Mouse (Mus musculus): ENCODE measurements around the gene Fam71e1. TPM values are rescaled to one million over a fixed set of nuclear protein-coding genes. Genes with fewer than 3 reads are reported as not detected.

Fam71e1 gene
- polyA plus RNA-seq, 1 experiment from 2014 or later = 19.2 TPM

DNA sequence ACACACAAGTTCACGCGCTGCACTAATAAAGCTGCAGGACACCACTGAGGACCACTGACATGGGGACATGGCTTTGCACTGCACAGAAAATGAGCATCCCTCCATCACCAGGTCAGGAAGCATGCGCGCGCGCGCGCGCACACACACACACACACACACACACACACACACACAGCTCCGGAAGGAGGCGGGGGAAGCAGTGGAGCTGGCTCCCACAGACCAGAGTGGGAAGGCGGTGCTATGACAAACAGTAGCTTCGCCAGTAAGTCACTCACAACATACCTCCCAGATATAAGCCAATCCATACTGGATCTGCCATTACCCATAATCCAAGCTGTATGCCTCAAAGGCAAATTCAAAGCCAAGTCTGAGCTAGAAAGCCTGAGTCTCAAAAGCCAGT lies 50.7 kb downstream of the Fam71e1 start:
- H3K9ac ChIP-seq (ENCODE audit: low read depth, low read length) = 0 out of 2 replicates have a peak overlapping the region, but pooled peaks have one; percentile 46
- no peaks in the 10 kb centered on the region for H3K9me3 ChIP-seq (replicated peaks; ENCODE audit: low read length)
- H3K4me2 ChIP-seq (ENCODE audit: low read length) = peak overlapping the region; percentile 72; the same call in 1 of the 2 replicates
- WGBS = 96% methylated on average over 13 of the region's 13 CpGs
- TF ChIP-seq CTCF (IDR thresholded peaks at IDR 0.05; ENCODE audit: low read depth) = no peak
- peaks cover 33% of the 10 kb centered on the region for H3K36me3 ChIP-seq (ENCODE audit: insufficient read depth, low read length)
- no peak for ATAC-seq (replicated peaks; ENCODE audit: low FRiP score, low read depth)
- no peak overlapping the region for H3K27ac ChIP-seq
- H3K4me3 ChIP-seq (replicated peaks; ENCODE audit: low read depth, low read length) = no peak overlapping the region
- no peak for DNase-seq (ENCODE audit: low spot score)
- H3K27me3 ChIP-seq (ENCODE audit: insufficient read depth, low read length) = no peaks in the 10 kb centered on the region
- H3K4me1 ChIP-seq (replicated peaks; ENCODE audit: insufficient read depth, low read length) = no peaks in the 10 kb centered on the region; the same call in 1 of the 2 replicates

DNA sequence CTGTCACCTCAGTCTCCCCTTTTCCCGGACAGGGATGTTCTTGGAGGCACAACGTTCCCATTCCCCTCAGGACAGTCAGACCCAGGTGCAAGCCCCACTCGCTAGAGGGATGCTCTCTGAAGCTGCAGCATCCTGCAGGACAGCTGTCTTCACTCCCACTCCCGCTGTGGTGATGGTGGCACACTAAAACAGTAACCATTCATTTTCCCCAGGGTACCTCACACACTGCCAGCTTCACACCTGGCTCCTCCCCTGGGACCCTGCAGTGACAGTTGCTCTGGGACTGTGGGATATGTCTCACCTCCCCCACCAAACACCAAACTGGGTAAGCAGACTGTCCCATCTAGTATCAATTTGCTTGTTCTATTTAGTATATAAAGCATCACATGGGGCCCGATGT lies 51.3 kb downstream of the Fam71e1 start:
- no peaks in the 10 kb centered on the region for H3K27me3 ChIP-seq (ENCODE audit: insufficient read depth, low read length)
- H3K4me3 ChIP-seq (replicated peaks; ENCODE audit: low read depth, low read length) = peak overlapping the region; percentile 50
- no peak for ATAC-seq (replicated peaks; ENCODE audit: low FRiP score, low read depth)
- no peak for TF ChIP-seq CTCF (IDR thresholded peaks at IDR 0.05; ENCODE audit: low read depth)
- H3K9me3 ChIP-seq (replicated peaks; ENCODE audit: low read length) = no peaks in the 10 kb centered on the region
- no peaks in the 10 kb centered on the region; the same call in 1 of the 2 replicates for H3K4me1 ChIP-seq (replicated peaks; ENCODE audit: insufficient read depth, low read length)
- 0 out of 2 replicates have a peak overlapping the region, but pooled peaks have one; percentile 28 for H3K27ac ChIP-seq
- peak overlapping the region; percentile 49; the same call in 1 of the 2 replicates for H3K9ac ChIP-seq (ENCODE audit: low read depth, low read length)
- peak overlapping the region; percentile 72 for H3K4me2 ChIP-seq (ENCODE audit: low read length)
- DNase-seq (ENCODE audit: low spot score) = no peak
- peaks cover 32% of the 10 kb centered on the region for H3K36me3 ChIP-seq (ENCODE audit: insufficient read depth, low read length)
- WGBS = 16% methylated on average over 5 of the region's 5 CpGs

DNA sequence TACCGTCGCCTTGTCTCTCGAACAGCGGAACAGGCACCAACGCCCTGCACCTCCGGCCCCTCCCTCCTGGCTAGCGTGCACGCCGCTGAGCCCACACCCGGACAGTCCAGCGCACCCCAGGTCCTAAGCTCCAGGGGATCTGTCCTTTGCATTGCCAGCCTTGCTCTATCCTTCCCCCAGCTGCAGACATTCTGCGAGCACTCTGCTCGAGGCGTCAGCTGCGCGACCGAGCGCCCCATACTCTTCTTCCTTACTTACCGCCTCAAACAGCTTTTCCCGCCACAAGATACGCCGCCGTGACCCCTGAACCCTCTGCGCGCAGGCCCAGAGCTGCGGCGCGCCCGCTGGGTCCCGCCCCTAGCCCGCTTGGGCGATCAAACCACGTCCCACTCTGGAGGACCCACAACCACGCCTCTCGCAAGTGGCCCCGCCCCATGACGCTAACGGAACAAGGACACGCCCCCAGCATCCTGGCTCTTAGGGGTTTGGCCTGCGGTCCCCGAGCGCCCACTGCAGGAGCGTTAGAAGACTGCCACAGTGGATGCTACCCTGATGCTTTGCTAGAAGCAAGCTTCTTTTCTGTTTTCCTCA lies 52.2 kb downstream of the Fam71e1 start, which contains the start of gene Pold1:
Gene Pold1 (minus strand): TSS at position 353 of the 591 bp plus-strand sequence.
- Histone ChIP-seq H3K27ac (peak within 1 kb of the TSS; percentile 28), H3K4me1 (replicated peaks; ENCODE audit: insufficient read depth, low read length) (no peaks in the 10 kb centered on the region; the same call in 1 of the 2 replicates), H3K9me3 (replicated peaks; ENCODE audit: low read length) (no peaks in the 10 kb centered on the region), H3K27me3 (ENCODE audit: insufficient read depth, low read length) (no peaks in the 10 kb centered on the region), H3K36me3 (ENCODE audit: insufficient read depth, low read length) (peaks cover 32% of the 10 kb centered on the region), H3K9ac (ENCODE audit: low read depth, low read length) (peak within 1 kb of the TSS; percentile 49; the same call in 1 of the 2 replicates), H3K4me3 (replicated peaks; ENCODE audit: low read depth, low read length) (peak within 1 kb of the TSS; percentile 50), H3K4me2 (ENCODE audit: low read length) (peak within 1 kb of the TSS; percentile 72)
- peak; percentile 94 for TF ChIP-seq CTCF (IDR thresholded peaks at IDR 0.05; ENCODE audit: low read depth)
- 1% methylated on average over 43 of the region's 43 CpGs for WGBS
- peak; percentile 100 for DNase-seq (ENCODE audit: low spot score)
- ATAC-seq (replicated peaks; ENCODE audit: low FRiP score, low read depth) = peak; percentile 93

DNA sequence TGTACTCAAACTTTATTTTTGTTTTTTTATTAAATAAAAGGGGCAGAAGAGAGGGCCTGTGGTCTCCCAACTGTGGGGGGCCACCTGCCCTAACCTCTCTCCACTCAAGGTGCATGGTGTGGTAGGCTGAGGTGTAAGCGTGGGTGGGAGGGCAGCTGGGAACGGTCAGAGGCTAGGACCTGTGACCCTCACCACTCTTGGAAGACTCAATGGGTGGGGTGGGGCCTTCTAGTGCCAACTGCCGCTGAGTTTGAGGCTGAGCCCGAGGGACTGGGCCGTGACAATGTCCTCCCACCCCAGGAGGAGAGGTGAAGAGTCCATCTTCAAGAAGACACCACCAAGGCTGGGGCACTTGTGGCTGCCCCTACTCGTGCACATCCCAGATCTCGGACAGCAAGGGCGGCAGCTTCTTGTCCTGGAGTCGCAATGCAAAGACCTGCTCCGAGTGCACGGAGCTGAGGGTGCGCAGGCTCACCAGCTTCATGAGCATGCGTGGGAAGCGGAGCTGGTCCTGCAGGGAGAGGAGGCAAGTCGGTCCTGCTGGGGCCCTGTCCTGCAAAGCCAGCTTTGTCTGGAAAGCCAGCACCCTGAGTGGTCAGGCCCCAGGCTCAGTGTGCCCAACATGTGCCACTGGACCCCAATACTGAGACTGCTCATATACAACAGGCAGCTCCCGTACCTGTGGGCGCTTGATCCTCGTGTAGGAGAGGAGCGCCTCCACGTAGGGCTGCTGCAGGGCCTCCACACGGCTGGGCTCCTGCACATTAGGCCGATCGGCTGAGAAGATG lies 53.4 kb downstream of the Fam71e1 start:
- TF ChIP-seq CTCF (IDR thresholded peaks at IDR 0.05; ENCODE audit: low read depth) = no peak
- Histone ChIP-seq H3K9me3 (replicated peaks; ENCODE audit: low read length) (no peaks in the 10 kb centered on the region), H3K4me3 (replicated peaks; ENCODE audit: low read depth, low read length) (no peak overlapping the region), H3K36me3 (ENCODE audit: insufficient read depth, low read length) (peaks cover 32% of the 10 kb centered on the region), H3K4me1 (replicated peaks; ENCODE audit: insufficient read depth, low read length) (no peaks in the 10 kb centered on the region; the same call in 1 of the 2 replicates), H3K27ac (no peak overlapping the region), H3K9ac (ENCODE audit: low read depth, low read length) (no peak overlapping the region), H3K4me2 (ENCODE audit: low read length) (no peak overlapping the region), H3K27me3 (ENCODE audit: insufficient read depth, low read length) (no peaks in the 10 kb centered on the region)
- no peak for DNase-seq (ENCODE audit: low spot score)
- ATAC-seq (replicated peaks; ENCODE audit: low FRiP score, low read depth) = no peak
- 94% methylated on average over 23 of the region's 23 CpGs for WGBS

DNA sequence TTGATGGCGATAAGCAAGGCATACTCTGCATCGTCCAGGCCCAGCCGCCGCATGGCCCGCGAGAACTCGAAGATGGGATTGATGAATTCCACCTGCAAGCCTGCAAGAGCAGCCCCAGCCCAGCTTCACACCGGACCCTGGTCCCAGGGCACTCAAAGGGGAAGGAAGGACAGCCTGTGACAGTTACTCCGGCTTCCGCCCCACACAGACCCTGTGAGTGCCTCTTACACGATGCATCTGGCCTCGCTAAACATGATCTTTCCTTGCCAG lies 54.0 kb downstream of the Fam71e1 start:
- Histone ChIP-seq H3K4me3 (replicated peaks; ENCODE audit: low read depth, low read length) (no peak overlapping the region), H3K4me2 (ENCODE audit: low read length) (no peak overlapping the region), H3K27ac (no peak overlapping the region), H3K36me3 (ENCODE audit: insufficient read depth, low read length) (peaks cover 32% of the 10 kb centered on the region), H3K9ac (ENCODE audit: low read depth, low read length) (no peak overlapping the region), H3K27me3 (ENCODE audit: insufficient read depth, low read length) (no peaks in the 10 kb centered on the region), H3K4me1 (replicated peaks; ENCODE audit: insufficient read depth, low read length) (no peaks in the 10 kb centered on the region; the same call in 1 of the 2 replicates), H3K9me3 (replicated peaks; ENCODE audit: low read length) (no peaks in the 10 kb centered on the region)
- 94% methylated on average over 11 of the region's 12 CpGs for WGBS
- ATAC-seq (replicated peaks; ENCODE audit: low FRiP score, low read depth) (no peak), DNase-seq (ENCODE audit: low spot score) (no peak)
- TF ChIP-seq CTCF (IDR thresholded peaks at IDR 0.05; ENCODE audit: low read depth) = no peak

Small RNA genes within 50 kb of the gene (microRNA-seq; reads per million reads assigned to microRNA genes)
- gene Mir7052 (not detected), gene Mir7053 (not detected)

Other genes with a start within 250 kb of the Fam71e1 start
- 5.7 and 6.0 TPM in 2 replicates for gene 1700028J19Rik, start 249.9 kb upstream of the Fam71e1 start, polyA plus RNA-seq (2015; fragmentation: Nextera tagmentation; extraction: Ambion mirVana)
- gene 2410002F23Rik, start 249.9 kb upstream of the Fam71e1 start, polyA plus RNA-seq (2015; fragmentation: Nextera tagmentation; extraction: Ambion mirVana) = 125 and 133 TPM in 2 replicates
- gene Acp4, start 239.2 kb upstream of the Fam71e1 start, polyA plus RNA-seq (2015; fragmentation: Nextera tagmentation; extraction: Ambion mirVana) = not detected in 2 replicates
- not detected in 2 replicates for gene Gm15517, start 235.1 kb upstream of the Fam71e1 start, polyA plus RNA-seq (2015; fragmentation: Nextera tagmentation; extraction: Ambion mirVana)
- gene Clec11a, start 189.7 kb upstream of the Fam71e1 start, polyA plus RNA-seq (2015; fragmentation: Nextera tagmentation; extraction: Ambion mirVana) = 5.1 and 6.0 TPM in 2 replicates
- gene Shank1, start 186.3 kb upstream of the Fam71e1 start, polyA plus RNA-seq (2015; fragmentation: Nextera tagmentation; extraction: Ambion mirVana) = 0.68 and 1.1 TPM in 2 replicates
- 3.3 and 3.5 TPM in 2 replicates for gene Syt3, start 112.5 kb upstream of the Fam71e1 start, polyA plus RNA-seq (2015; fragmentation: Nextera tagmentation; extraction: Ambion mirVana)
- 1.3 and 1.4 TPM in 2 replicates for gene 1700008O03Rik, start 110.8 kb upstream of the Fam71e1 start, polyA plus RNA-seq (2015; fragmentation: Nextera tagmentation; extraction: Ambion mirVana)
- 0.26 and 0.42 TPM in 2 replicates for gene Lrrc4b, start 67.6 kb upstream of the Fam71e1 start, polyA plus RNA-seq (2015; fragmentation: Nextera tagmentation; extraction: Ambion mirVana)
- gene Aspdh, start 31.2 kb upstream of the Fam71e1 start, polyA plus RNA-seq (2015; fragmentation: Nextera tagmentation; extraction: Ambion mirVana) = 5.4 and 5.8 TPM in 2 replicates
- gene Josd2, start 28.6 kb upstream of the Fam71e1 start, polyA plus RNA-seq (2015; fragmentation: Nextera tagmentation; extraction: Ambion mirVana) = 51.1 and 52.4 TPM in 2 replicates
- 113 and 136 TPM in 2 replicates for gene Emc10, start 52 bp upstream of the Fam71e1 start, polyA plus RNA-seq (2015; fragmentation: Nextera tagmentation; extraction: Ambion mirVana)
- 0.08 and 0.11 TPM in 2 replicates for gene Mybpc2, start 28.1 kb downstream of the Fam71e1 start, polyA plus RNA-seq (2015; fragmentation: Nextera tagmentation; extraction: Ambion mirVana)
- 0.04 and 0.14 TPM in 2 replicates for gene Spib, start 35.5 kb downstream of the Fam71e1 start, polyA plus RNA-seq (2015; fragmentation: Nextera tagmentation; extraction: Ambion mirVana)
- gene Pold1, start 52.3 kb downstream of the Fam71e1 start, polyA plus RNA-seq (2015; fragmentation: Nextera tagmentation; extraction: Ambion mirVana) = 38.0 and 45.9 TPM in 2 replicates
- gene Nr1h2, start 57.4 kb downstream of the Fam71e1 start, polyA plus RNA-seq (2015; fragmentation: Nextera tagmentation; extraction: Ambion mirVana) = 80.6 and 83.0 TPM in 2 replicates
- gene Napsa, start 75.8 kb downstream of the Fam71e1 start, polyA plus RNA-seq (2015; fragmentation: Nextera tagmentation; extraction: Ambion mirVana) = 376 and 408 TPM in 2 replicates
- 0.26 and 0.30 TPM in 2 replicates for gene Kcnc3, start 94.1 kb downstream of the Fam71e1 start, polyA plus RNA-seq (2015; fragmentation: Nextera tagmentation; extraction: Ambion mirVana)
- gene Myh14, start 174.3 kb downstream of the Fam71e1 start, polyA plus RNA-seq (2015; fragmentation: Nextera tagmentation; extraction: Ambion mirVana) = 2.5 and 3.6 TPM in 2 replicates
- gene Izumo2, start 212.2 kb downstream of the Fam71e1 start, polyA plus RNA-seq (2015; fragmentation: Nextera tagmentation; extraction: Ambion mirVana) = not detected in 2 replicates

Measured in kidney, postnatal 0 days (tissue).